Mouse (Mus musculus) neural tube, embryonic 14.5 days (tissue): ENCODE data around the gene Ebf1. TPM values are rescaled to one million over a fixed set of nuclear protein-coding genes. Genes with fewer than 3 reads are reported as not detected.
A peak's percentile ranks its signal among the peaks of the same experiment; 100 is the strongest.

Experiments
- ATAC-seq: fragments of 200-750 bp; cut with Nextera tagmentation; 2 replicates; pipeline ENCODE4 v1.8.0; 2017; ENCODE audit warnings: low read depth, mild to moderate bottlenecking, moderate TSS enrichment, moderate library complexity
- H3K27ac ChIP-seq: fragments of 300-500 bp; sonication (generic); 2 replicates; pipeline ENCODE4 v1.5.1; 2014; ENCODE audit warnings: low read depth, mild to moderate bottlenecking, control low read depth, low read length, moderate library complexity, mixed read lengths
- H3K27me3 ChIP-seq: fragments of 300-500 bp; sonication (generic); 2 replicates; pipeline ENCODE4 v1.6.1; 2014; ENCODE audit warnings: low read length; ENCODE audit not compliant: control insufficient read depth, insufficient read depth
- H3K36me3 ChIP-seq: fragments of 300-500 bp; sonication (generic); 2 replicates; pipeline ENCODE4 v1.6.1; 2014; ENCODE audit warnings: low read length, mixed read lengths; ENCODE audit not compliant: control insufficient read depth, insufficient read depth
- H3K4me1 ChIP-seq: fragments of 300-500 bp; sonication (generic); 2 replicates; pipeline ENCODE4 v1.6.1; 2014; ENCODE audit warnings: low read length; ENCODE audit not compliant: control insufficient read depth, insufficient read depth
- H3K4me2 ChIP-seq: fragments of 300-500 bp; sonication (generic); 2 replicates; pipeline ENCODE4 v1.6.1; 2014; ENCODE audit warnings: mild to moderate bottlenecking, low read depth, low read length, control low read depth
- H3K4me3 ChIP-seq: fragments of 300-500 bp; sonication (generic); 2 replicates; pipeline ENCODE4 v1.5.1; 2014; ENCODE audit warnings: low read depth, low read length, control low read depth, mixed read lengths
- H3K9ac ChIP-seq: fragments of 300-500 bp; sonication (generic); replicated peaks from 2 replicates; pipeline ENCODE4 v1.6.1; 2014; ENCODE audit warnings: low read depth, mild to moderate bottlenecking, control low read depth, low read length, mixed read lengths
- H3K9me3 ChIP-seq: fragments of 300-500 bp; sonication (generic); 2 replicates; pipeline ENCODE4 v1.6.1; 2016; ENCODE audit warnings: low read length; ENCODE audit not compliant: control insufficient read depth
- WGBS: fragments of 180-500 bp; shearing (Covaris S2); extraction: QIAGEN DNeasy Blood & Tissue Kit; methylation state at CpG from one replicate; pipeline ENCODE4 v1.1.7; 2014; 5-methylcytosine and 5-hydroxymethylcytosine counted together
- polyA plus RNA-seq: library from polyadenylated mRNA; unstranded; fragments of >200 nt; fragmentation: Nextera tagmentation; extraction: Ambion mirVana; gene quantifications from 2 replicates; pipeline ENCODE4 v1.2.1, GENCODE M21; 2014

The Ebf1 gene
- polyA plus RNA-seq, 1 experiment from 2014 or later: 226 TPM

- no peak overlapping the region for H3K4me2 ChIP-seq
- peak; percentile 49; the same call in 1 of the 2 replicates for ATAC-seq
- no peaks in the 10 kb centered on the region for H3K36me3 ChIP-seq
- 38% methylated on average over 7 of the region's 7 CpGs for WGBS
- H3K27me3 ChIP-seq: no peaks in the 10 kb centered on the region
- no peak overlapping the region for H3K4me3 ChIP-seq
- peaks cover 6% of the 10 kb centered on the region; the same call in 1 of the 2 replicates for H3K4me1 ChIP-seq
- 0 out of 2 replicates have a peak overlapping the region, but pooled peaks have one; percentile 17 for H3K9ac ChIP-seq
- no peaks in the 10 kb centered on the region for H3K9me3 ChIP-seq
- H3K27ac ChIP-seq: peak overlapping the region; percentile 65; the same call in 1 of the 2 replicates
Observed at GRCm38 (mm10) chr11:45027076-45027475, 410.0 kb downstream of the Ebf1 start.

GRCm38 (mm10) chr11:45055744-45056610 lies 438.9 kb downstream of the Ebf1 start:
- 64% methylated on average over 7 of the region's 7 CpGs for WGBS
- H3K27ac ChIP-seq: no peak overlapping the region

More at GRCm38 (mm10) chr11:45055744-45056610, 438.9 kb downstream of the Ebf1 start:
- H3K4me2 ChIP-seq: no peak overlapping the region
- no peaks in the 10 kb centered on the region for H3K4me1 ChIP-seq
- H3K9me3 ChIP-seq: no peaks in the 10 kb centered on the region
- no peaks in the 10 kb centered on the region for H3K27me3 ChIP-seq
- no peak overlapping the region for H3K9ac ChIP-seq
- no peak overlapping the region for H3K4me3 ChIP-seq
- no peaks in the 10 kb centered on the region for H3K36me3 ChIP-seq
- no peak for ATAC-seq

Other genes with a start within 250 kb of the Ebf1 start
- not detected in 2 replicates for gene Il12b, start 217.3 kb upstream of the Ebf1 start, polyA plus RNA-seq
- 66.2 and 73.9 TPM in 2 replicates for gene Ublcp1, start 146.8 kb upstream of the Ebf1 start, polyA plus RNA-seq
- 114 and 141 TPM in 2 replicates for gene Rnf145, start 98.4 kb upstream of the Ebf1 start, polyA plus RNA-seq